Mouse (Mus musculus) liver, postnatal 0 days (tissue): ENCODE measurements around the gene Bcr.

Experiments used
- CTCF ChIP-seq: sonication (generic); IDR thresholded peaks from 2 replicates; pipeline ENCODE4 v1.5.1; 2016; ENCODE audit warnings: antibody characterized with exemption, low read depth
- EP300 ChIP-seq: IDR thresholded peaks from 2 replicates; pipeline ENCODE4 v1.6.1; 2016; ENCODE audit warnings: antibody characterized with exemption, low read depth, mild to moderate bottlenecking

DNA sequence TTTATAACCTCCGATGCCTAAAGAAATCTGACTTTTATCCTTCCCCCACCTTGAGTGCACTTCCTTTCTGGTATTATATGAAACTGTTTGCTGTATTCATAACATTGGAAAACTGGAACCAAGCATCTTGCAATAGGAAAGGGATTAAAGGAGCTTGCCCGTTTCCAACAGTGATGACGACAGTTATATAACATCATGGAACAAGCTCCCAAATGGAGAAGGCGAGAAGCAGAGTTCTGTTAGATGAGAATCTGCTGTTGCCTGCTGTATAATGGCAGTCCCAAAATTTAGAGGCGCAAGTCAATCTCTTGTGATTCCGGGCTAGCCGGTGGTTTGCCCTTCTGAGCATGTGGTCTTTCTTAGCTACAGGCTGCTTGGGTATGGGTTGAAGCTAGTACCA, 34.8 kb downstream of the Bcr start:
- TF ChIP-seq CTCF (no peak), EP300 (no peak)
